Mouse (Mus musculus) CH12.LX (cell line): ENCODE measurements around the gene Csnk2a2. TPM values are rescaled to one million over a fixed set of nuclear protein-coding genes. Genes with fewer than 3 reads are reported as not detected.

Source experiments
- DNase-seq: peaks from one replicate; pipeline ENCODE4 v3.0.0-alpha.2; 2013; ENCODE audit errors: extremely low read depth
- H3K27ac ChIP-seq: 2 replicates; pipeline ENCODE4 v1.5.1; 2012; ENCODE audit warnings: low read depth, mild to moderate bottlenecking, control low read depth, moderate library complexity; ENCODE audit not compliant: insufficient read depth
- H3K27me3 ChIP-seq: replicated peaks from 2 replicates; pipeline ENCODE3; 2012; ENCODE audit warnings: inconsistent platforms
- H3K36me3 ChIP-seq, 2 experiments: replicated peaks in 1 of 2; 2 replicates each; pipeline versions ENCODE3 to v1.6.1; 2012; ENCODE audit warnings: inconsistent platforms in 1 of 2, low read length in 1 of 2, mild to moderate bottlenecking in 1 of 2, mixed read lengths in 1 of 2, moderate library complexity in 1 of 2; ENCODE audit not compliant: control insufficient read depth in 1 of 2, insufficient read depth in 1 of 2
- H3K4me1 ChIP-seq, 2 experiments: 2 replicates each; pipeline ENCODE4 v1.6.1; 2012; ENCODE audit warnings: inconsistent platforms in 1 of 2, moderate library complexity in 1 of 2; ENCODE audit not compliant: insufficient read depth in 2 of 2, control insufficient read depth in 1 of 2
- H3K4me2 ChIP-seq: 2 replicates; pipeline ENCODE4 v1.6.1; 2012; ENCODE audit warnings: low read depth, mild to moderate bottlenecking, control low read depth; ENCODE audit not compliant: poor library complexity, insufficient read depth, severe bottlenecking
- H3K4me3 ChIP-seq, 3 experiments: fragments of 150-350 bp in 1 of 3; sonication (generic) in 1 of 3; replicated peaks in 1 of 3; 2 replicates each; pipeline versions ENCODE3 to v1.5.1; 2011 to 2012; ENCODE audit warnings: low read depth in 2 of 3, low read length in 2 of 3, mild to moderate bottlenecking in 2 of 3, moderate library complexity in 2 of 3, control low read depth in 1 of 3, improper control_type of control experiment in 1 of 3, inconsistent platforms in 1 of 3, mixed read lengths in 1 of 3; ENCODE audit not compliant: poor library complexity in 1 of 3
- H3K79me2 ChIP-seq: replicated peaks from 2 replicates; pipeline ENCODE4 v1.6.1; 2012; ENCODE audit warnings: mild to moderate bottlenecking, moderate library complexity; ENCODE audit not compliant: control insufficient read depth, poor library complexity, insufficient read depth, severe bottlenecking; ENCODE audit errors: extremely low read depth
- H3K9ac ChIP-seq: 2 replicates; pipeline ENCODE4 v1.6.1; 2012; ENCODE audit warnings: low read depth, mild to moderate bottlenecking, control low read depth, moderate library complexity; ENCODE audit not compliant: insufficient read depth
- H3K9me3 ChIP-seq: replicated peaks from 2 replicates; pipeline ENCODE3; 2012; ENCODE audit warnings: low read length, inconsistent platforms, mixed read lengths
- CHD1 ChIP-seq: IDR thresholded peaks from 2 replicates; pipeline ENCODE4 v1.6.1; 2012; ENCODE audit warnings: low read depth, low read length, improper control_type of control experiment, inconsistent platforms
- CTCF ChIP-seq, 2 experiments: IDR thresholded peaks in 1 of 2; conservative IDR thresholded peaks in 1 of 2; 2 replicates each; pipeline ENCODE4 v1.5.1; 2011 to 2012; ENCODE audit warnings: low read depth in 2 of 2, low read length in 2 of 2, improper control_type of control experiment in 1 of 2, inconsistent platforms in 1 of 2, mild to moderate bottlenecking in 1 of 2, moderate library complexity in 1 of 2
- EP300 ChIP-seq: IDR thresholded peaks from 2 replicates; pipeline ENCODE4 v1.6.1; 2011; ENCODE audit warnings: low read length, improper control_type of control experiment
- ETS1 ChIP-seq: conservative IDR thresholded peaks from 2 replicates; pipeline ENCODE4 v1.6.1; 2012; ENCODE audit warnings: low read depth, mild to moderate bottlenecking, inconsistent platforms, low read length, improper control_type of control experiment, moderate library complexity
- HCFC1 ChIP-seq: IDR thresholded peaks from 2 replicates; pipeline ENCODE4 v1.6.1; 2012; ENCODE audit warnings: low read depth, mild to moderate bottlenecking, inconsistent platforms, low read length, improper control_type of control experiment
- JUN ChIP-seq: IDR thresholded peaks from 2 replicates; pipeline ENCODE4 v1.6.1; 2011; ENCODE audit warnings: low read depth, mild to moderate bottlenecking, low read length, improper control_type of control experiment, moderate library complexity; ENCODE audit not compliant: insufficient read depth
- MAFK ChIP-seq: IDR thresholded peaks from 2 replicates; pipeline ENCODE4 v1.6.1; 2011; ENCODE audit warnings: low read length, improper control_type of control experiment; ENCODE audit not compliant: insufficient replicate concordance
- MAZ ChIP-seq: IDR thresholded peaks from 2 replicates; pipeline ENCODE4 v1.6.1; 2012; ENCODE audit warnings: low read depth, mild to moderate bottlenecking, inconsistent platforms, low read length, improper control_type of control experiment, moderate library complexity
- MEF2A ChIP-seq: IDR thresholded peaks from 2 replicates; pipeline ENCODE4 v1.6.1; 2014; ENCODE audit warnings: low read depth, mild to moderate bottlenecking, inconsistent platforms, low read length, improper control_type of control experiment, borderline replicate concordance
- NELFE ChIP-seq: IDR thresholded peaks from 2 replicates; pipeline ENCODE4 v1.6.1; 2011; ENCODE audit warnings: low read depth, low read length, improper control_type of control experiment
- PAX5 ChIP-seq: IDR thresholded peaks from 2 replicates; pipeline ENCODE4 v1.6.1; 2012; ENCODE audit warnings: low read length, inconsistent platforms, mixed read lengths
- POLR2AphosphoS2 ChIP-seq: IDR thresholded peaks from 2 replicates; pipeline ENCODE4 v1.6.1; 2011; ENCODE audit warnings: low read depth, low read length, improper control_type of control experiment
- RAD21 ChIP-seq: IDR thresholded peaks from 2 replicates; pipeline ENCODE4 v1.6.1; 2011; ENCODE audit warnings: low read depth, mild to moderate bottlenecking, low read length, improper control_type of control experiment, moderate library complexity
- SIN3A ChIP-seq: IDR thresholded peaks from 2 replicates; pipeline ENCODE4 v1.6.1; 2012; ENCODE audit warnings: low read length, improper control_type of control experiment, inconsistent platforms
- TBP ChIP-seq: conservative IDR thresholded peaks from 2 replicates; pipeline ENCODE4 v1.6.1; 2011; ENCODE audit warnings: low read depth, low read length, improper control_type of control experiment
- TCF12 ChIP-seq: IDR thresholded peaks from 2 replicates; pipeline ENCODE4 v1.6.1; 2014; ENCODE audit warnings: low read depth, mild to moderate bottlenecking, inconsistent platforms, low read length, improper control_type of control experiment
- USF2 ChIP-seq: conservative IDR thresholded peaks from 2 replicates; pipeline ENCODE4 v1.6.1; 2011; ENCODE audit warnings: low read depth, low read length, improper control_type of control experiment
- ZC3H11A ChIP-seq: IDR thresholded peaks from 2 replicates; pipeline ENCODE4 v1.6.1; 2012; ENCODE audit warnings: low read depth, mild to moderate bottlenecking, inconsistent platforms, low read length, improper control_type of control experiment
- ZKSCAN1 ChIP-seq: IDR thresholded peaks from 2 replicates; pipeline ENCODE4 v1.6.1; 2012; ENCODE audit warnings: low read depth, inconsistent platforms, low read length, improper control_type of control experiment, borderline replicate concordance
- ZMIZ1 ChIP-seq: IDR thresholded peaks from 2 replicates; pipeline ENCODE4 v1.6.1; 2012; ENCODE audit warnings: low read depth, mild to moderate bottlenecking, inconsistent platforms, low read length, improper control_type of control experiment
- dilution Hi-C: fragments of 300-500 bp; cut with MboI; formaldehyde crosslinking; loops from 2 replicates; pipeline ENCODE4 v1.14.3; 2020; ENCODE audit warnings: low sequenced_read_pairs; ENCODE audit not compliant: extremely low pct_unique_long_range_greater_than_20kb, extremely low pct_ligation_motif_present
- in situ Hi-C: fragments of 300-500 bp; cut with MboI; formaldehyde crosslinking; loops from 3 replicates; pipeline ENCODE4 v1.14.3; 2019; ENCODE audit warnings: low sequenced_read_pairs, low pct_ligation_motif_present, low pct_unique_long_range_greater_than_20kb, mixed read lengths
- polyA plus RNA-seq: library from polyadenylated mRNA; unstranded; fragments of >175 nt; gene quantifications from 2 replicates; pipeline ENCODE4 v1.2.1, GENCODE M21; 2012; ENCODE audit warnings: low read depth; ENCODE audit not compliant: insufficient read length
- total RNA-seq, 2 experiments: library from RNA; depleted of rRNA; stranded (reverse); fragments of 300-350 nt in 1 of 2; fragments of >200 nt in 1 of 2; gene quantifications; 2 replicates each; pipeline ENCODE4 v1.2.3; 2012 to 2014

Csnk2a2 gene
- total and polyA plus RNA-seq, 3 experiments, result 32.1 to 126 (median 51.7) TPM

GRCm38 (mm10) chr8:95468995-95469394 is 20.8 kb downstream of the Csnk2a2 start:
- no peaks in the 10 kb centered on the region for H3K27me3 ChIP-seq
- in situ Hi-C loops, result no loop called here
- no peak for TF ChIP-seq MAZ
- no peak for TF ChIP-seq ZKSCAN1
- TF ChIP-seq JUN, result no peak
- no peak for TF ChIP-seq EP300
- TF ChIP-seq CTCF (conservative IDR thresholded peaks at IDR 0.05 in 1 of 2, IDR thresholded peaks at IDR 0.05 in 1 of 2; ENCODE audit: low read depth in 2 of 2, low read length in 2 of 2), result no peak
- TF ChIP-seq HCFC1, result no peak
- no peak for TF ChIP-seq NELFE
- no peak for TF ChIP-seq TBP
- TF ChIP-seq MEF2A, result no peak
- no peak for TF ChIP-seq CHD1
- no peaks in the 10 kb centered on the region for H3K9me3 ChIP-seq
- H3K36me3 ChIP-seq, result peaks cover 50 to 94% of the 10 kb centered on the region in 2 experiments
- dilution Hi-C loops, result no loop called here
- H3K27ac ChIP-seq, result no peak overlapping the region
- H3K4me3 ChIP-seq, result no peak overlapping the region
- no peak overlapping the region for H3K4me2 ChIP-seq
- H3K4me1 ChIP-seq, result peaks cover 8 to 36% of the 10 kb centered on the region in 2 experiments
- no peaks in the 10 kb centered on the region for H3K79me2 ChIP-seq
- H3K9ac ChIP-seq, result no peak overlapping the region
- no peak for DNase-seq

GRCm38 (mm10) chr8:95466543-95466942 is 23.3 kb downstream of the Csnk2a2 start:
- Histone ChIP-seq H3K27ac (no peak overlapping the region), H3K4me3 (no peak overlapping the region), H3K9me3 (no peaks in the 10 kb centered on the region), H3K4me1 (peaks cover 8 to 36% of the 10 kb centered on the region in 2 experiments), H3K27me3 (no peaks in the 10 kb centered on the region), H3K79me2 (no peaks in the 10 kb centered on the region), H3K9ac (no peak overlapping the region), H3K4me2 (no peak overlapping the region), H3K36me3 (peaks cover 45 to 91% of the 10 kb centered on the region in 2 experiments)
- in situ Hi-C loops (no loop called here), dilution Hi-C loops (no loop called here)
- TF ChIP-seq PAX5 (no peak), SIN3A (no peak), ZC3H11A (no peak), MAFK (no peak), MAZ (no peak), TCF12 (no peak), ETS1 (no peak), RAD21 (no peak), ZMIZ1 (no peak), USF2 (no peak), POLR2AphosphoS2 (no peak)
- no peak for DNase-seq
